Mouse (Mus musculus) frontal cortex, adult 2 months (tissue): ENCODE measurements around the gene Cd80. TPM values are rescaled to one million over a fixed set of nuclear protein-coding genes. Genes with fewer than 3 reads are reported as not detected.
A peak's percentile ranks its signal among the peaks of the same experiment; 100 is the strongest.

Experiments
- DNase-seq, 2 experiments: peaks; one replicate each; pipeline ENCODE4 v3.0.0; 2022; ENCODE audit warnings: low spot score in 1 of 2; ENCODE audit errors: extremely low spot score in 1 of 2
- polyA plus RNA-seq: library from polyadenylated mRNA; depleted of rRNA; stranded (reverse); fragments of >200 nt; gene quantifications from 2 replicates; pipeline ENCODE4 v1.2.3, GENCODE M21; 2012; rRNA removed

Gene Cd80
- polyA plus RNA-seq, 1 experiment: 0.48 TPM

GRCm38 (mm10) chr16:38521211-38521987 is 66.0 kb downstream of the Cd80 start:
- DNase-seq: no peak

- DNase-seq: peak; percentile 92 to 97
Observed at GRCm38 (mm10) chr16:38522129-38523084, 67.0 kb downstream of the Cd80 start, which contains the start of gene Timmdc1. Gene Timmdc1, minus strand, starts transcription at chr16:38522663.

GRCm38 (mm10) chr16:38526264-38526663 is 70.9 kb downstream of the Cd80 start:
- DNase-seq: no peak

- DNase-seq: peak; percentile 46 to 90
Observed at GRCm38 (mm10) chr16:38536544-38537146, 81.3 kb downstream of the Cd80 start.

GRCm38 (mm10) chr16:38538716-38539380 is 83.5 kb downstream of the Cd80 start:
- DNase-seq: no peak

Other genes with a start within 250 kb of the Cd80 start
- not detected in 2 replicates for gene Nr1i2, start 160.7 kb upstream of the Cd80 start, polyA plus RNA-seq
- 0.80 and 0.86 TPM in 2 replicates for gene Maats1, start 113.4 kb upstream of the Cd80 start, polyA plus RNA-seq
- gene Cox17, start 108.6 kb upstream of the Cd80 start, polyA plus RNA-seq: 264 and 278 TPM in 2 replicates
- not detected in 2 replicates for gene Gm21987, start 108.5 kb upstream of the Cd80 start, polyA plus RNA-seq
- gene Popdc2, start 93.4 kb upstream of the Cd80 start, polyA plus RNA-seq: 0.90 and 1.1 TPM in 2 replicates
- 1.8 and 2.4 TPM in 2 replicates for gene Pla1a, start 22.4 kb upstream of the Cd80 start, polyA plus RNA-seq
- 59.6 and 61.6 TPM in 2 replicates for gene Adprh, start 2.9 kb upstream of the Cd80 start, polyA plus RNA-seq
- gene Timmdc1, start 67.1 kb downstream of the Cd80 start, polyA plus RNA-seq: 16.4 and 18.1 TPM in 2 replicates
- gene Poglut1, start 94.7 kb downstream of the Cd80 start, polyA plus RNA-seq: 50.5 and 51.8 TPM in 2 replicates
- gene Tmem39a, start 103.1 kb downstream of the Cd80 start, polyA plus RNA-seq: 39.2 and 45.8 TPM in 2 replicates